Mouse (Mus musculus): ENCODE results near the gene Atp7a.
"Not testable (repeated sequence)": the region's sequence is repeated elsewhere in the genome, so short reads cannot be mapped to it uniquely, and the experiment has no call there.

Atp7a gene

GRCm38 (mm10) chrX:106026418-106027342, at the start of gene Atp7a:
Gene Atp7a, plus strand, starts transcription at chrX:106027276.
- DNase-seq (ENCODE audit: low spot score), result peak; percentile 77

DNA sequence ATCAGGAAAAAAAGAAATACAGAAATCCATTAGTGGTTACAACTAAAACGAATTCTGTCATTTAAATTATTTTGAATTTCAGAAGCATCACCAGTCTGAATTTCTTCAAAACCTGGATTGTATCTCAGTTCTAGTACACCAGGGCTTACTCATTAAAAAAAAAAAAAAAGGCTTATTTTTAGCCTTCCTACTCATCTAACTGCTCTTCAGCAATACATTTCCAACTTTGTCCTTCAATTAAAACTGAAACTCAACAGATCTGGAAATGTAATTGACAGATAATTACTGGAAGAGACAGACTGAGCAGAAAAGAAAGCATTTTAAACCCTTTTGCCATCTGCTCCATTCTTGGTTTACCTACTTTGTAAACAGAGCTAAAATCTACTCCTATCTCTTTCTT, 25.5 kb upstream of the Atp7a start:
- DNase-seq (ENCODE audit: low spot score), result no peak

- no peak for DNase-seq (ENCODE audit: low spot score)
Observed at GRCm38 (mm10) chrX:106010762-106011161, 16.3 kb upstream of the Atp7a start.

DNA sequence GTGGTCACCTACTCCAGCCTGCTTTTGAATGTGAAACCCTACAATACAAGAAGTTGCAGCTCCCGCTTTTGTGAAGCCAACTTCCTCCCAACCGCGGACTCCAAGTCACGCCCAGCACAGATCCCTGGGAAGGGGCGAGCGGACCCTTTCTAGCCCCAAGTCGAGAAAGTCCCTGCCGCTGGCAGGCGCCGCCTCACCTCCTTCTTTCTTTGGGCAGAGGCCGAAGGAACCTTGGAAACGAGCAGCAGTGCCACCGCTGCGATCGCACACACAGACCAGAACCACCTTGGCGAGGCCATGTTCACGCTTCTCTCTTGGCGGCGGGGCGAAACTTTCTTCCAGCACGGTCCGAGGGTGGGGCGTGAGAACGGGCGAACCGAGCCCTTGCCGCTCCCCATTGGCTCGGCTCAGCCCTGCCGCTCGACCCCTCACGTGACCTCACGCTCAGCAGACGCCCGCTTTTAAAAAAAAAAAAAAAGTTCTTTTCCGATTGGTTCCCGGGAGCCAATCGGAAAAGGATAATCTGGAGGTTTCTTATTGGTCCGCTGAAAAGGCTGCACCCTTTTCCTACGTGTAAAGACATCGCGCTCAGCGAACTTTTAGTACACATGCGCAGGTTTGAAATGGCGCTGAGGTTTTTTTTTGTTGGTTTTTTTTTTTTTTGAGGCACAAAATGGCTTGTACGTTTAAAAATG, 15.5 kb upstream of the Atp7a start, which contains the start of gene Magt1:
Gene Magt1, minus strand, starts transcription at position 442 of the 695 bp plus-strand sequence.
- DNase-seq (ENCODE audit: low spot score), result peak; percentile 65

- no peak for DNase-seq (ENCODE audit: low spot score)
Observed at GRCm38 (mm10) chrX:106012559-106012958, 14.5 kb upstream of the Atp7a start.

GRCm38 (mm10) chrX:106013217-106013616, 13.9 kb upstream of the Atp7a start:
- no peak for DNase-seq (ENCODE audit: low spot score)

GRCm38 (mm10) chrX:106014741-106015377, 12.2 kb upstream of the Atp7a start:
- DNase-seq (ENCODE audit: low spot score), result not testable (repeated sequence)

DNA sequence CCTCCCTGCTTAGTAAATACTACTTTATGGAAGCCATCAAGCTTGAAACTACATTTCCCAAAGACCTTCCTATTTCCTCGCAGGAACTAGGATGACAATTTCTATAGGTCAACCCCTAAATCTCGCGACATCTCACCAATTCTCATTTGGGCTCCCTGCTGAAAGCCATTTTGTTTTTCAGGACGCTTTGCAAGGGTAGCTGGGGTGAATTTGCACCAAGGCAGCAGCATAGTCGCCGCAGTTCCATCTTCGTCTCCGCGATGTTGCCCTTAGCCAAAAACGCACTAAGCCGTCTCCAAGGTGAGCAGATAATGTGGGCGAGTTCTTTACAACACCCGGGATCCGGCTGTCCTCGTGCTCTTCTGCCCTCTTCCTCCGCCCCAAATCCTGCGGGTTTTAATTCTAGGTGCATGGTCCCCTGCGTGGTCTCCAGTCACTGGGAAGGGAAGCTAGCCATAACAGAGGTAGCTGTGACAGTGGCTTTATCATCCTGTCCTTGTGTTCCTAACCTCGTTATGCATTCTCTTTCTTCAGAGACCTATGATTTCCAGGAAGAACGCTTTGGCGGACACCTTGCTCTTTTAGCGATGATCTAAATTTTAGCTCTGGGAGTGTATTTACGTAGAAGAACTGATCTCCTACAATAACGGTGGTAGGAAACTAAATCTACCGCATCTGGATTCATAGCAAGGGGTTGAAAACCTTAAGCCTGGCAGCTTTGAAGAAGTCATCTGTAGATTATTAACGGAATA, 11.3 kb upstream of the Atp7a start, which contains the start of gene Cox7b:
Gene Cox7b, plus strand, starts transcription at position 130 of the 752 bp plus-strand sequence.
- peak; percentile 56 for DNase-seq (ENCODE audit: low spot score)

DNA sequence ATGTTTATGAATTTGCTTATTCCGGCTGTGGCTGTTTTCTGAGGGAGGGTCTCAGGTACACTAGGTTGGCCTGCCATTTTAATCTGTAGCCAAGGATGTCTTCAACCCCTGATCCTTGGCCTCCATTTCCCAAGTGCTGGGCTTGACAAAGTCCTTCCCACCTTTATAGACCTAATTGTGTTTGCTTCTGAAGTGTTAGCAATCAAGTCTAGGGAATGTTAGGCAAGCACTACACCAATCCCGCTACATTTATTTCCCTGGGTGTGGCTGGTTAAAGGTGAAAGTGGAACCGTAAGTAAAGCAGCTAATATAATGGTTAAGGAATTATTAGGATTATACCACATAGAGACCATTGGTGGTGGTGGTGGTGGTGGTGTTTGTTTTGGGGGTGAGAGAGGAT, 10.0 kb upstream of the Atp7a start:
- DNase-seq (ENCODE audit: low spot score), result no peak

- no peak for DNase-seq (ENCODE audit: low spot score)
Observed at GRCm38 (mm10) chrX:106017516-106017915, 9.6 kb upstream of the Atp7a start.

DNA sequence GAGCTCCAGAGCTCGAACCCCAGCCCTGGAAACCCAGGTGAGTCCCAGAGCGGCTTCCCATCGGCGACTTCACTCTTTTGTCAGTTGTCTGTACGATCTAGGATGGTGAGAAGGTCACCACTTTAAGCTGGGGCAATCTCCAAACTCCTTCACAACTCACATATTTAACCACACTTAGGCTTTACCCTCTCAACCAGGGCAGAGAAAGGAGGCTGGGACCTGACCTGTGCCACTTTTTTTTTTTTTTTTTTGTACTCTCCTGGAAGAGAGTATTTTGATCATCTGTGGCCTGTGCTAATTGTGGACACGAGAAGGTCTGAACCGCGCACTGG, 233 bp downstream of the Atp7a start:
- no peak for DNase-seq (ENCODE audit: low spot score)

- DNase-seq (ENCODE audit: low spot score), result no peak
Observed at GRCm38 (mm10) chrX:106030176-106030575, 3.1 kb downstream of the Atp7a start.

- DNase-seq (ENCODE audit: low spot score), result no peak
Observed at GRCm38 (mm10) chrX:106031124-106031523, 4.0 kb downstream of the Atp7a start.

DNA sequence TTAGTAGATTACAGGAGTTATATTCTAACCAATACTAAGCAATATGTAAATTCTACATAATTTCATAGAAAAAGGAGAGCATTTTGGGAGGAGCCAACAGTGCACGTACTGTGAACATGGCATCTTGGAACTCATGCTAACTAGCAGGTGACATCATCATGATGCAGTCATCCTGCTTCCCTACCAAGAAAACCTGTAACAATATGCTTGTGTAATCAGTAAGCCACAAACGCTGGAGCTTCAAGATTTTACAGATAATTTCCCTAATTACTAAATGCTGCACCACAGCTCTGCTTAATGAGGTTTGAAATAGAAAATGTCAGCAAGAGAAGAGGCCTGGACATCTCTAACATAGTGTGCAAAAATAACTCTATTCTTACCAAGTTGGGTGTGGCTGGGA, 8.7 kb downstream of the Atp7a start:
- no peak for DNase-seq (ENCODE audit: low spot score)

DNA sequence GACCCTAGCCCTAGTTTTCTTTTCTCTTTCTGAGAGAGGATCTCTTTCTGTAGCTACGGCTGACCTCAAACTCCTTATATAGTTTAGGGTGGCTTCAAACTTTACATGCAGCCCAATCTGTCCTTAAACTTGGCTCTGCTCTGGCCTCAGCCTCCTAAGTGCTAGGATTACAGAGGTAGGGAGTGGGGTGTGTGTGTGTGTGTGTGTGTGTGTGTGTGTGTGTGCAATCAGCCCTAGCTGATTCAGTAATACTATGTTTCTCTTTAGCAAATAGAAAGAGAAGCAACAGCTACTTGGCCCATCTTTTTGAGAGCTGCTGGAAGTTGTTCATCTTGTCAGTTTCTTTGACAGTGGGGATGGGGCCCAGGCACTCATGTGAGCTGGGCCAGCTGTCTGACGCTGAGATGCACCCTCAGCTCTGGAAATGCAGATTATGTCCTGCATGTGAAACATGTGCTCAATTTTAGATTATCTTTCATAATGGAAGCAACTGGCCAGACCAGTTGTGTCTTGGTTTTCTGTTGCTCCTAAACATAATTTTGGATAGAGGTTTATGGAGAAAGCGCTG, 10.2 kb downstream of the Atp7a start:
- DNase-seq (ENCODE audit: low spot score), result no peak

- no peak for DNase-seq (ENCODE audit: low spot score)
Observed at GRCm38 (mm10) chrX:106043863-106044617, 17.0 kb downstream of the Atp7a start.

DNA sequence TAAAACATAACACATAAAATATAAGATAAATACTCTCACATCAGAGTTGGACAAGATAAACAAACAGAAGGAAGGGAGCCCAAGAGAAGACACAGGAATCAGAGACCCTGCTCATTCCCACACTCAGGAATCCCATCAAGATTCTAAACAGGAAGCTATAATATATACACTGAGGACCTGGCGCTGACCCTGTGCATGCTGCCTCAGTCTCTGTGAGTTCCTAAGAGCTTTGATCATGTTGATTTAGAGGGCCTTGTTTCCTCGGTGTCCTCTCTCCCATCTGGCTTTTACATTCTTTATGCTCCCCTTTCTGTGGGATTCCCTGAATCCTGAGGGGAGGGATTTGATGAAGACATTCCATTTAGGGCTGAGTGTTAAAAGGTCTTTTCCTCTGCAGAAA, 18.4 kb downstream of the Atp7a start:
- no peak for DNase-seq (ENCODE audit: low spot score)

GRCm38 (mm10) chrX:106045928-106046327, 18.9 kb downstream of the Atp7a start:
- no peak for DNase-seq (ENCODE audit: low spot score)

- DNase-seq (ENCODE audit: low spot score), result no peak
Observed at GRCm38 (mm10) chrX:106048191-106048590, 21.1 kb downstream of the Atp7a start.

DNA sequence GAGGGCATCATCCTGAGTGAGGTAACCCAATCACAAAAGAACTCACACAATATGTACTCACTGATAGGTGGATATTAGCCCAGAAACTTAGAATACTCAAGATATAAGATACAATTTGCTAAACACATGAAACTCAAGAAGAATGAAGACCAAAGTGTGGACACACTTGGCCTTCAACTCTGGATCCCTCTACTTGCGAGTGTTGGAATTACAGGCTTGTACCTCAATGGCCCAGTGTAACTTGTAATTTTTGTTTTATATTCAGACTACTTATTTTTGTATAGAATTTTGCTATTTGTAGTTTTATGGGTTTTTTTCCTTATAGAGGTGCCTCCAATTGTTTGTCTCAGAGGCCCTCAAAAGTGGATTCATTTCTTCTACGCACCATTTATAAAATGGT, 50.8 kb downstream of the Atp7a start:
- not testable (repeated sequence) for DNase-seq (ENCODE audit: low spot score)
